Mouse (Mus musculus): ENCODE results near the gene Cul9.
A peak's percentile ranks its signal among the peaks of the same experiment; 100 is the strongest.
"Not testable (repeated sequence)": the region's sequence is repeated elsewhere in the genome, so short reads cannot be mapped to it uniquely, and the experiment has no call there.

The Cul9 gene

DNA sequence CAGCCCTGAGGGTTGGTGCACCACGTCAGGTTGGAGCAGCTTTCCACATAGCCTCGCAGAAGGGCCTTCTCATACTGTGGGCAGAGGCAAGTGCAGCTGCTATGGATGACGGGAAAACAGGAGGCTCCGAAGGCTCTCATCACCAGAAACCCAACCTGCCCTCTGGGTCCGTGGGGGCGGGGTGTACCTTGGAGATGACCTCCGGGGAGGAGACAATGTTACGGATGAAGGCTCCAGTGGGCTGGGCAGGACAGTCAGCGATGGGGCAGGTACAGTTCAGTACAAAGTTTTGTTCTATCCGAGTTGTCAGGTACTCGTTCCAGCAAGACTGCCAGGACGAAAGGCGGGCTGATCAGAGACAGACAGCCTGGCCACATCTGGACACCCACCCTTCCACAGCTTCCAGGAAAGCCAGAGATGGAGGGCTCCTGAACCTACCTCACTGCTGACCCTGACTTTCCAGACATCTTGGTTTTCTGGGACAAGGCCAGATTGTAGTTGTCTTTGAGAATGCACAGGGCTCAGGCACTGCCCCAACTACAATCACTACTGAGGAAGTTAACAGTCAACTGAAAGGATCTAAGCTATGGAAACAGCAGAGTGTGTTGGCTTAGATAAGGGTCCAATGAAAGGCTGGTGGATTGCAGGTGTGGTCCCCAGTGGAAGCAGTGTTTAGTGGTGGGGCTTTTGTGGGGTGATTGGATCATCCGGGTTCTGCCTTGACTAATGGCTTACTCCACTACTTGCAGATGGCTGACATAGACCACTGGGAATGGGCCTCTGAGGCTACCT, 42.1 kb downstream of the Cul9 start:
- DNase-seq (ENCODE audit: low read depth, low spot score), result no peak

DNA sequence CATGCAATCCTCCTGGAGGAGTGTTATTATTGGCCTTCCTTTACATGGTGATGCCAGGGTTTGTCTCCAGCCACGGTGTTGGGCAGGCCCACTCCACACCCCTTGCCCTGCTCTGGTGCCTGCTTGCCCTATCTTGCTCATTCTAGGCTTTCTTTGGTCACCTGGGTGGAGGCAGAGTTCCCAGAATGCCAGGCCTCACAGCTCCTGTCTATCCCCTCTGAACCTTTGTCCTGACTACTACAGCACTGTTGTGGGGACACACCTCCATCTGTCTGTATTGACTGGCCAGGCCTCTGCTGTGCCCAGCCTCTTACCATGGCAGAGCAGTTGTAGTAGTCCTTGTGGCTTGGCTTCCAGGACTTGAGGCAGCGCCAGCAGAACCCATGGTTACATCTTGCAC, 43.4 kb downstream of the Cul9 start:
- no peak for DNase-seq (ENCODE audit: low read depth, low spot score)

DNA sequence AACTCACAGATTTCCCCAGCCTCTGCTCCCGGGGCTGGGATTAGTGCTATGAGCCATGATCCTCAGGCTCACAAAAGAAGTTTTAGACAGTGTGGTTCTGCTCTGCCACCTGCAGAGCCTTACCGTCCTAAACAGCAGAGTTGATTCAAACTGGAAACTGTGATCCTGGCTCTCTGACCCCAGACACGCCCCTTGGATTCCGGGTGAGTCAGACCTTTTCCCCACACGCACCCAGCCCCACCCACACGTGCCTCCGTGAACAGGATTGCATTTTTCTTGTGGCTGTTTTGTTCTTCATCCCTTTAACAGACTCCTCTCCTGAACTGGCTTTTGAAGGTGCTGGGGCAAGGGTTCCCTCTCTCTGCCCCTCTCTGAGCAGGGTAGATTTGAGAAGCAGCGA, 48.2 kb downstream of the Cul9 start:
- DNase-seq (ENCODE audit: low read depth, low spot score), result no peak

DNA sequence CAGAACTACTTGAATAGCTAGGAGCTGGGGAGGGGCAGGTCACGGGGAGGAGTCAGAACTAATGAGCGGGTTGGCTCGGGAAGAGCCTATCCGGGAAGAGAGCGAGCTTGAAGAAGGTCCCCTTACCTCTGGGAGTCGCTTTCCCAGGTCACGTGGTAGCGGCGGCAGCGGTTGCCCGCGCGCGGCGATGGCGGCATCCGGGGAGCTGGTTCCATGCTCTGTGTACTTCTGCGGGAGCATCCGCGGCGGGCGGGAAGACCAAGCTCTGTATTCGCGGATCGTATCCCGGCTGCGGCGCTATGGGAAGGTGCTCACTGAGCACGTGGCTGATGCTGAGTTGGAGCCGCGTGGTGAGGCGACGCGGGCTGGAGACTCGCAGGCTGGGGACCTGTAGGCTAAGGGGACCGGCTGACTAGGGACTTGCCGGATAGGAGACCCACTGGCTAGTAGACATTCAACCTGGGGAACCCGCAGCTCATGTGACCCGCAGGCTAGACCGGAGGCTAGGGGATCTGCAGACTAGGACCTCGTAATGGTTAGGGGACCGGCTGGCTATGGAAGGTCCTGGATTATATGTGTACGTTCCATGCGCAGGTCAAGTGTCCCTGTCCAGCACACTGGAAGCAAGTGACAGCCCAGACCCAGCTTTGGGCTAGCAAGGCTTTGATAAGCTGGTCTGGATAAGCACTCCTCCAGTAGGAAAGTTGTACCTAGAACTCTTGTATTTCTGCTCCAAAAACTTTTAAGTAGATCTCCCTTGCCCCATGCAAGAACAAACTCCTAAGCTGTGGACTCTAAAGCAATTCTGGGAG, 49.4 kb downstream of the Cul9 start, which contains the start of gene Dnph1:
Gene Dnph1 (plus strand): TSS at position 89 of the 812 bp plus-strand sequence.
- peak; percentile 82 for DNase-seq (ENCODE audit: low read depth, low spot score)

DNA sequence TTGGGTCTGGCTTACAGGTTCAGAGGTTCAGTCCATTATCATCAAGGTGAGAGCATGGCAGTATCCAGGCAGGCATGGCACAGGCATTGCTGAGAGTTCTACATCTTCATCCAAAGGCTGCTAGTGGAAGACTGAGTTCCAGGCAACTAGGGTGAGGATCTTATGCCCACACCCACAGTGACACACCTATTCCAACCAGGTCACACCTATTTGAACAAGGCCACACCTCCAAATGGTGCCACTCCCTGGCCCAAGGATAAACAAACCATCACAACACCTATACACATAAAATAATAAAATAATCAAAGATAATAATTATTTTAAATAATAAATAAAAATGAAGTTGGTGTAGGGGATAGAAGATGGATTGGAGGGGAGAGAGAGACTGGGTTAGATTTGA, 50.1 kb downstream of the Cul9 start:
- DNase-seq (ENCODE audit: low read depth, low spot score), result not testable (repeated sequence)

DNA sequence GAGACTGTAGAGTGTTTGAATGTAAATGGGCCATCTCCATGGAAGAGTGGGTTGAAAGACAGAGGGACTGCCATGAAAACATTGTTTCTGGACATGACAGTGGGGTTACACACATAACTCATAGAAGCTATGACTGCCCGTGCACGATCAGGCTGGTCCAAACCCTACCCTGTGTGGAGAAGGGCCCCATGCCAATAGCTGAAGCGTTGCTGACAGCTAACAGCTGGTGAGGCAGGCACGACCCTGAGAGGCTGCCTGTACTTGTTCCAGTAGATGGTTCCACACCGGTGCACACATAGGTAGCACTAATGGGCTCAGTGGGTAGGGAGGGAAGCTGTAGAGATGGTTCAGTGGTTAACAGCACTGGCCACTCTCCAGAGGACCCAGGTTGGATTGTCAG, 50.7 kb downstream of the Cul9 start:
- DNase-seq (ENCODE audit: low read depth, low spot score), result no peak

DNA sequence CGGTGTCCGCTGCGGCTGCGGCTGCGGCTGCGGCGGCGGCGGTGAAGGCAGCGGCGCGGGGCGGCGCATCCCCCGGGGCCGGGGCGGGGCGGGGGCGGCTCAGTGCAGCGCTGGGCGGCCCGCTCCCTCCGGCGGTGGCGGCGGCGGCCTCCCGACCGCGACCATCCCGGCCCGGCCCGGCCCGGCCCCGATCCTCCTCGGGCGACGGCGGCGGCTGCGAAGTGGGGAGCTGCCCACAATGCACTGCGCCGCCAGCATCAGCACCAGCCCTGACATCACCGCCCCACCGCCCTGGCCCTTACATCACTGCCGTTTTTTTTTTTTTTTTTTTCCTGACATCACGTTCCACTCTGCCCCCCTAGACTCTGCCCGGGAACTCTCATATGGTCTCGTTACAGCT, 58.8 kb downstream of the Cul9 start, which contains the start of gene Ttbk1:
Gene Ttbk1 (minus strand): TSS at position 245 of the 400 bp plus-strand sequence.
- no peak for DNase-seq (ENCODE audit: low read depth, low spot score)

DNA sequence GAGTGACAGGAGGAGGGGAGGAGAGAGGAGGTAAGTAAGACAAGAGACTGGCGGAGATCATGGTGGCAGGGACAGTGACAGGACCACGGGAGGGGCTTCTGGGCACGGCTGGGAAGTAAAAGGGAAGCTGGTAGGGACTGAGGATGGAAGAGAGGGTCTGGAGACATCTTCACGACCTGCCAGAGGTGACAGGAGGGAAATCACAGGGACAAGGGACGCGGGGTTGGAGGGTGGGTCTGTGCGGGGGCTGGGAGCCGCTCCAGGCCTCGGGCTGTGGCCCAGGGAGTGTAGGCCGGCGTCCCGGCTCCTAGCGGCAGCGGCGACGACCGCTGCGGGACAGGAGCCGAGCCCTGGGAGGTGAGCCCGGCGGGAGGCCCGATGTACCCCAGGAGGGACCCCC, 59.2 kb downstream of the Cul9 start:
- DNase-seq (ENCODE audit: low read depth, low spot score), result no peak

DNA sequence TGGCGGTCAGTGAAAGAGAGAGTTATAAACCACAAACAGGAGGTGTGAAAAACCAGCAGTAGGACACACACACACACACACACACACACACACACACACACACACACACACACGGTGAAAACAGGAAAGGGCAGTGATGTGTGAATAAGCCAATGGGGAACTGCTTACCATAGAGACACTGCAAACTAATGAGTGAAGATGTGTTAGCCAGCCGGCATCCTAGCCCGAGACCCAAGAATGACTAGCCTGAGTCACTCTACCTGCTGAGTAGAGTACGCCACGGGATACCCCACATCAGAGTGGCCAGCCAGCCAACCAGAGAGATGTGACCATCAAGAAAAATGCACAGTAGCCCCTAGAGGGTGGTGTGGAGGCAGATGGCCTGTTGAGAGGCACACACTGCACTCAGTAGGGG, 61.7 kb downstream of the Cul9 start:
- no peak for DNase-seq (ENCODE audit: low read depth, low spot score)

DNA sequence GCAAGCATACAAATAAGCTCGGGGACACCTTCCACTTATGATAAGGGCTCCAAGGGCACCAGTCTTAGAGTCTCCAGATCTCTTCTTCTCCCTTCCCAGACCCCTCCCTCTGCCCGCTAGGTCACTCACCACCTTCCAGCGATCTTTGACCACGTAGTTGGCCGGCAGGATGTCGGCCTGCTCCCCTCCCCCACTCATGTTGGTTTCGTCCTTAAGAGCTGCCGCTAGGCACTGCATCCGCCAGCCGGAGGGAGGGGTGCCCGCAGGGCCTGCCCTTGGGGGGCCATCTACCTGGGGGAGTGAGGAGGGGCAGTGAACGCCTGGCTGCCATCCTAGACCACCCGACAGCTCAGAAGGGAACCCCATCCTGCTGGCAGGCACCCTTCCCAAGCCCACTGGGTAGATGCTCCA, 62.2 kb downstream of the Cul9 start:
- no peak for DNase-seq (ENCODE audit: low read depth, low spot score)

DNA sequence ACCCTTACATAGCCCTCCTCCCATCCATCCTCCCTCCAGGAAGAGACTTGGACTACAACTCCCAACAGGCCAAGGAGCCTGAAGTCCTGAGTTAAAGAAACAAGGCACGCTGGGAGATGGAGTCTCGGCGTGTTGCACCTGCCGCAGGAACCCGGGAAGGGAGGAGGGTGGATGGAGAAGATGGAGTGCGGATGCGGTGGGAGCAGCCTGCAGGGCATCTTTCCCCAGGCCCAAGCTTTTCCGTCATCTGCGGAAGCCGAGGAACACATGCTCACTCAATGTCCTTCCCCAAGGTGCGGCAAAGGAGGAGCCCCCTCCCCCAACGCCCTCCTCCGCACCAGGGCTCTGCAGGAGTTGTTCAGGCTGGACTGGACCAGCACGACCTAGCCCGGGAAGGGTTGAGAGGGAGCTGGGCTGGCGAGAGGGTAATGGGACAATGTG, 62.6 kb downstream of the Cul9 start:
- DNase-seq (ENCODE audit: low read depth, low spot score), result no peak

DNA sequence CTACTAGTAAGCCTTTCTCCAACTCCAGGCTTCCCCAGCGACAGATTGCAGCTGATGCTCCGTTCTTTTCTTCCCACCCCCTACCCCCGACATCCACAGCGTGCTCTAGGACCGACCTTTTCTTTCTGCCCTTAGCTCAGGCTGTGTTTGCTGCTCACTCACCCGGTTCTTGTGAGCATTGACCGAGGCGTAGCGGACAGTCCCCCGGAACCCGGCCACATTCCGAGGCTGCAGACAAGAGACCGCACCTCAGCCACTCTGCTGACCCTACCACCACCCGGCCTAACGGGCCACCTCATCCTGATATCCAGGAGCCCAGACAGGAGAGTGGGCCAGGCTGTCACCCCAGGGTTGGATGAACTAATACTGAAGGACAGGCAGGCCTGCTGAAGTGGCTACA, 68.9 kb downstream of the Cul9 start:
- no peak for DNase-seq (ENCODE audit: low read depth, low spot score)

DNA sequence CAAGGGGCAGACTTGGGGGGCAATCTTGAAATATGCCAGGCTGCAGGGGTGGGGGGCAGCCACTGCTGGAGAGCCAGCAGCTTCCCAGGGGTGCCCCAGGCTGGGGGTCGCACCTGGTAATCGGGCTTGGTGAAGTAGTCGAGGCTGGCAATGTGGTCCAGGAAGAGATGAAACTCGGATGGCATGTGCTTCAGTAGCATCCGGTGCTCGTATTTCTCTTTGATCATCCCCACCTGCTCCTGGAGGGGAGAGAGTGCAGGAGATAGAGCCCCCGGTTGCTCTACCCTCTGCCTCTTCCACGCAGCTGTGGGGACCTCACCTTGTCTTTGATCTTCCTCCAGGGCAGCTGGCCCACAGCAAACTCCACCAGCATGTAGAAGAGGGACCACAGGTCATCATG, 69.6 kb downstream of the Cul9 start:
- DNase-seq (ENCODE audit: low read depth, low spot score), result no peak

DNA sequence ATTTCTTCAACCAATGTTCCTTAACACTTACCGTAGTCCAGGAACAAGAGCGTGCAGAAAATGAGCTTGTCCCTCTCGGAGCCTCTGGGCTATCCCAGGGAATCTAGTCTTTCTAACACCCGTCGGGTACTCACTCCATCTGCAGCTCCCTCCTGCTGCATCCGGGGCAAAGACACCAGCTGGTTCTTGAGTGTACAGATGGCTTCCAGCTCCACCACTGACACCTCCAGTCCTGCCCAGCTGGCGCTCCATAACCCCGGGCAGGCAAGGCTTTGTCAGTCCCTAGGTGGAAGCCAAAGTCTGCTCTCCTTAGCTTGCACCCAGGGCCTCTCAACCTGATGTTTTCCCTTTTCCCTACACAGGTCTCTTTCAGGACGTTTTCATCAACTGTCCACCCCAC, 78.4 kb downstream of the Cul9 start:
- no peak for DNase-seq (ENCODE audit: low read depth, low spot score)

DNA sequence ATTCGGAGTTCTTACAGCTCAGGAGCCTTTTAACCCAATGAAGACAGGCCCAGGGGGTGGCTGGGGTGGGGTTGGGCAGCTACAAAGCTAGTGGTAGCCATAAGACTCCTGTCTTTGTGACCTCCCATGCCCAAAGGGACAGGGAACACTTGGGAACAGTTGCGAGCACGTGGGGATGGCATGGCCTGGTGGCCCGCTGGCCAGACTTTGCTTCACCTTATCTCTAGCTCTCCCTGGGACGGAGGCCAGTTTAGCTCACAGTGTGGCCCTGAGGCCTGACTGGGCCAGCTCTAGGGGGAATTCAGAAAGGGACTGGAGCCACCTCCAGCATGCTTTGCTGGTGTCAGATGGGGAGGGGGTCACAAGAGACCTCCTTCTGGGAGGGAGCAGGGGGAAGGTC, 84.0 kb downstream of the Cul9 start:
- no peak for DNase-seq (ENCODE audit: low read depth, low spot score)

DNA sequence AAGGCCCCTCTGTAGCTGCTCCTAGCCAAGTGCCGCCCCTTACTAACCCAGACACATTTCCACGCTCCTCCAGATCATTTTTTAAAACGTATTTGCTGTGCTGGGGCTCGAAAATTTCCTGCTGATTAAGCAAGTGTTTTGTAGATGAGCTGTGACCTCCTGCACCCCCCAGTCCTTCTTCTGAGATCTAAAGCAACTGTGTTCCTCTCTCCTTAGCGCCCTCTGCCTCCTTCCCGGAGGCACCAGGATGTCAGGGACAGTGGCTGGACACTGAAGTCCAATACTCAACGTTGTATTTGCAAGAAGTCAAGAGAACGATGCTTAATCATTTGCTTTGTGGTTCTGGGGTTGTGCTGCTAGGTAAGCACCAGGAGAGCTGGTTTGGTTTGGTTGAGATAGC, 84.8 kb downstream of the Cul9 start:
- no peak for DNase-seq (ENCODE audit: low read depth, low spot score)

DNA sequence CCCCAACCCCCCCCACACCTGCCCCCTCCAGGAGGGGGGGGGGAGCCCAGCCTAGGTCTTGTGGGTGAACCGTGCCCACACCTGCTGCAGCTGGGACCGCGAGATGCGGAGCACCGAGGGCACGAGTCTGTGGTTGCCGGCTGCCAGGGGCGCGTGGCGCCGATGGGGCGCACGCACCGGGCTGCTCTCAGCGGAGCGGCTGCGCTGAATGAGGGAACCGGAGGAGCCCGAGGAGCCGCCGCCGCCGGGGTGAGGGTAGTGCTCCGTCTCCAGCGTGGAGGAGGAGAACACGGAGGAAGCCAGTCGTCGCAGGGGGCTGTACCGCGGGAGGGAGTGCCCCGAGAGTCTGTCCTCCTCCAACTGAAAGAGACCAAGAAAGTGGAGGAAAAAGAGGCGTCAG, 85.5 kb downstream of the Cul9 start:
- no peak for DNase-seq (ENCODE audit: low read depth, low spot score)

DNA sequence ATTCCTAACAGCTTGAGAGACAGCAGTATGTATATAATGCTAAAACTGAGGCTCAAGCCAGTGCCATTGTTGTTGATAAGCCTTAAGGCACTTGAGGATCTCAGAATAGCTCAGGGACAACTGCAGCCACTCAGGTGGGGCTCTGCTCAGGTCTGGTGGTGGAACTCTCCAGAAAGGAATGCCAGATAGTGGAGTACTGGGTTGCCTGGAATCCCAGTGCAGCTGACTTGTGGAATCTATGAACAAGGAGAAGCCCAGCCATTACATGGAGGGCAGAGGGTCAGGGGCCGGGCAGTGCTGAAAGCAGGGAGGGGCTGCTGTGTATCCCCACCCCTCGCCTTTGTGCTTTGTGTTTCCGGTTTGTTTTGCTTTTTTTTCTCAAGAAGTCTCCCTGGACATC, 87.7 kb downstream of the Cul9 start:
- DNase-seq (ENCODE audit: low read depth, low spot score), result no peak

DNA sequence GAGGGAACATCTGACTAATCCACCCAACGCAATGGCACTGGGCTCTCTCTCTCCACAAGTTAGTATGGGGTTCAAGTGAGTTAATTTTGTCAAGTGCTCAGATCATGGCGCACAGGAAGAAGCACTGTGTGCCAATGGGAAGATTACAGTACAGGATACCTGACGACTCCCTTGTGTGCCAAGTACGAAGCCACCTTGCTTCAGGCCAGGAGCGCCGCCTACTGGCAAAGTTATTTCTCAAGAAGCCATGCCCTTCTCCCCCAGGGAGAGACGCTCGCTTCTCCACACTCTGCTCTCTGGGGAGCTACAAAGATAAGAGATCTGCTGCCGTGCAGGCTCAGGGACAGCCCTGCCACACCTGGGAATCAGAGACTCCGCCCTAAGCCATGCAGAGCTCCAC, 88.4 kb downstream of the Cul9 start:
- no peak for DNase-seq (ENCODE audit: low read depth, low spot score)

DNA sequence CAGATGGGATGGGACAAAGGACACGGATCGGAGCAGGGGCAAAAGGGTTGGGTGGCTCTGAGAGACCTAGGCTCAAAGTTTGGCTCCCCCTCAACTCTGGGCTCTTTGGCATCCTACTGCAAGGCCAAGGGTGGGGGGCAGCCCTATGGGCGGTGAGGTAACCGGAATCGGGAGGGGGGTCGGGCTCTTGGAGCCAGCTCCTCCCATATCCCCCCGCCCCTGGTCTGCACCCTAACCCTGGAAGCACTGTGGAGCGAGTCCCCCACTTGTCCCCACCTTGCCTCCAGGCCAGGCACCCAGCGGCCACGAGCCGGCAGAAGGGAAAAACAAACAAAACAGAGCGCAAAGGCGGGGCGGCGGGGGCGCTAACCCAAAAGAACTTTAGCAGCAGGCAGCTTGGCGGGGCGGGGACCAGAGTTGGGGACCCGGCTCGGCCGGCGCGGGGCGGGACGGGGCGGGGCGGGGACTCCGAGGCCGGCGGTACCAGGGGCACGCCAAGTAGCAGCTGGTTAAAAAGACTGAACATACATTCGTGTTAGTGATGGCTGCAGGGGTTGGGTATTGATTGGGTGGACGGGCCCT, 91.0 kb downstream of the Cul9 start:
- DNase-seq (ENCODE audit: low read depth, low spot score), result no peak

DNA sequence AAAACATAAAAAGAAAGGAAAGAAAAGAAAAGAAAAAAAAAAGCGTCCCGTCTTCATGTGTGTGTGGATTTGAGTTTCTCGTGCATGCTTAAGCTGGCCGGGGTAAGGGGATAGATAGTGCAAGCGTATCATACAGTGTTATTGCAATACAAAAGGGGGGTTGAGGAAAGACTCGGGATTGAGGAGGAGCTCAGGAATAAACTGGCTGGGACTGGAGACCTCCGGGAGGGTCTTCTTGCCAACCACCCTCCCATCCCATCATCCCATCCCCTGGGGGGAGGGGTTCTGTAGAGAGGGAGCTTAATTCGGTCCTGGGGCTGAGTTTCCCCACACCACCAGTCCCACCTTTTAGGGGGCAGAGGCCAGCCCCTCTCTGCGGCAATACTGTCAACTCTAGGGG, 91.6 kb downstream of the Cul9 start:
- no peak for DNase-seq (ENCODE audit: low read depth, low spot score)

DNA sequence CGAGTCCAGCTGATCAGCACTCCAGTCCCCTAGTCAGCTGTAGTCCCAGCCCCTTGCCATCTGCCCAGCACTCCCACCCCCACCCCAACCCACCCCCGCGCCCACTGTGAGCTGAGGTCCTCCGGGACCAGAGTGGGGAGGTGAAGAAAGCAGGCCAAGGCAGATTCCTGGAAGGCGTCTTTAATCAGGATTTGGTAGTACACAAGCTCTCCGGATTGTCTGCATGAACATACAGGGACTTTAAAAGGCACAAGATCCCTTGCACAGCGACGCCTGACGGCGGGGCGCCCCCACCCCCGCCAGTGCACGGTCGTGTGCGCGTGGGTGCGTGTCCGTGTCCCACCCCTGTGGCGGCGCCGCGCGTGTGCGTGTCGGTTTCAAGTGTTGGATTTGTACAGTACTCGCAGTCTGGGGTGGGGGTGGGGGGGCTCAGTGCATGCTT, 92.2 kb downstream of the Cul9 start:
- no peak for DNase-seq (ENCODE audit: low read depth, low spot score)

All from brain, embryonic 18.5 days (tissue).